Comparison of ENCODE assay signal across 14 mouse cellular contexts in genomic region chr4:142887876-142888275, GRCm38 (mm10).
DNase-seq lines count a peak whose midpoint lies in the region; ATAC-seq and TF ChIP-seq lines count a peak whose summit lies in the region.
"Had no signal": no experiment of that assay in that cellular context is flagged by ENCODE, and none has a peak within 500 bp of the region (broad histone marks: within the 10 kb centered on the region; RNA-seq: fewer than 3 reads in every experiment).

No protein-coding gene starts in this region.

- no peak for TF ChIP-seq CTCF in hindbrain, postnatal 0 days (IDR thresholded peaks at IDR 0.05; ENCODE audit: low read depth)

- H3K27me3 ChIP-seq in hindbrain, postnatal 0 days (ENCODE audit: insufficient read depth, low read length) = no peaks in the 10 kb centered on the region
- H3K27me3 ChIP-seq in hindbrain, embryonic 11.5 days (ENCODE audit: control insufficient read depth, insufficient read depth, low read length) = no peaks in the 10 kb centered on the region
- H3K27me3 ChIP-seq: midbrain, embryonic 15.5 days; neural tube, embryonic 13.5 days had no signal

- ATAC-seq in hindbrain, postnatal 0 days = no peak; the same call in 1 of the 2 replicates
- no peak for ATAC-seq in hindbrain, embryonic 11.5 days (ENCODE audit: low FRiP score)
- ATAC-seq: midbrain, embryonic 15.5 days had no signal

- no peak overlapping the region for H3K27ac ChIP-seq in hindbrain, postnatal 0 days
- H3K27ac ChIP-seq in hindbrain, embryonic 11.5 days (ENCODE audit: low read depth, low read length) = no peak overlapping the region
- H3K27ac ChIP-seq: heart, embryonic 13.5 days; neural tube, embryonic 13.5 days had no signal

- H3K4me2 ChIP-seq in hindbrain, postnatal 0 days (ENCODE audit: low read depth, low read length) = no peak overlapping the region
- H3K4me2 ChIP-seq in hindbrain, embryonic 11.5 days (replicated peaks; ENCODE audit: low read depth, low read length) = no peak overlapping the region
- H3K4me2 ChIP-seq: heart, embryonic 13.5 days; midbrain, embryonic 15.5 days; neural tube, embryonic 13.5 days had no signal

- H3K9me3 ChIP-seq in hindbrain, postnatal 0 days (ENCODE audit: low read length) = no peaks in the 10 kb centered on the region
- no peaks in the 10 kb centered on the region for H3K9me3 ChIP-seq in hindbrain, embryonic 11.5 days (ENCODE audit: control insufficient read depth, low read length)
- H3K9me3 ChIP-seq: midbrain, embryonic 15.5 days had no signal

- no peaks in the 10 kb centered on the region for H3K4me1 ChIP-seq in hindbrain, postnatal 0 days (ENCODE audit: insufficient read depth, low read length)
- H3K4me1 ChIP-seq in hindbrain, embryonic 11.5 days (replicated peaks; ENCODE audit: control insufficient read depth, insufficient read depth, low read length) = no peaks in the 10 kb centered on the region
- H3K4me1 ChIP-seq: heart, embryonic 13.5 days; neural tube, embryonic 13.5 days had no signal

- H3K36me3 ChIP-seq in hindbrain, postnatal 0 days (ENCODE audit: insufficient read depth, low read length) = no peaks in the 10 kb centered on the region
- H3K36me3 ChIP-seq in hindbrain, embryonic 11.5 days (ENCODE audit: control insufficient read depth, insufficient read depth, low read length) = no peaks in the 10 kb centered on the region
- H3K36me3 ChIP-seq: heart, embryonic 13.5 days; midbrain, embryonic 15.5 days; neural tube, embryonic 13.5 days had no signal

- WGBS in hindbrain, postnatal 0 days = 30% methylated on average over 6 of the region's 6 CpGs
- WGBS in hindbrain, embryonic 11.5 days = 72% methylated on average over 6 of the region's 6 CpGs

- no peak overlapping the region for H3K9ac ChIP-seq in hindbrain, postnatal 0 days (replicated peaks; ENCODE audit: low read length)
- H3K9ac ChIP-seq in hindbrain, embryonic 11.5 days (ENCODE audit: low read depth, low read length) = no peak overlapping the region
- H3K9ac ChIP-seq: heart, embryonic 13.5 days; midbrain, embryonic 15.5 days; neural tube, embryonic 13.5 days had no signal

- DNase-seq in hindbrain, postnatal 0 days (ENCODE audit: low spot score) = peak; percentile 48
- no peak for DNase-seq in hindbrain, embryonic 11.5 days (ENCODE audit: low spot score)
- peak; percentile 46 for DNase-seq in right cerebral cortex, adult 18-20 months
- DNase-seq in right cerebral cortex, postnatal 14 days = no peak
- peak; percentile 16 for DNase-seq in left cerebral cortex, adult 18-20 months (ENCODE audit: low spot score in 2 of 2)
- no peak for DNase-seq in adrenal gland, postnatal 25 days
- DNase-seq in thymus, postnatal 10 days (ENCODE audit: low spot score in 2 of 2) = no peak
- DNase-seq: adrenal gland, postnatal 14 days; cerebellum, adult 8-10 months; gastrocnemius, postnatal 10 days; lung, postnatal 10 days had no signal

- H3K4me3 ChIP-seq in hindbrain, postnatal 0 days (ENCODE audit: low read length) = no peak overlapping the region
- H3K4me3 ChIP-seq in hindbrain, embryonic 11.5 days (ENCODE audit: low read depth, low read length) = no peak overlapping the region
- H3K4me3 ChIP-seq: heart, embryonic 13.5 days; midbrain, embryonic 15.5 days; neural tube, embryonic 13.5 days had no signal

Comparison
In these comparisons a context has a peak if more than half of its experiments do, and no peak if none do; other contexts are left out.
1. DNase-seq: peak in hindbrain, postnatal 0 days (single experiment), right cerebral cortex, adult 18-20 months (single experiment) and left cerebral cortex, adult 18-20 months (2 of 2); none in hindbrain, embryonic 11.5 days (single experiment), right cerebral cortex, postnatal 14 days (single experiment), adrenal gland, postnatal 25 days (single experiment) and thymus, postnatal 10 days (0 of 2).